Mouse (Mus musculus): ENCODE results near the gene Hnrnpa1. TPM values are rescaled to one million over a fixed set of nuclear protein-coding genes. Genes with fewer than 3 reads are reported as not detected.
"Not testable (repeated sequence)": the region's sequence is repeated elsewhere in the genome, so short reads cannot be mapped to it uniquely, and the experiment has no call there.

Gene Hnrnpa1
- total and polyA plus RNA-seq, 2 experiments from 2014 or later: 270 to 653 TPM

DNA sequence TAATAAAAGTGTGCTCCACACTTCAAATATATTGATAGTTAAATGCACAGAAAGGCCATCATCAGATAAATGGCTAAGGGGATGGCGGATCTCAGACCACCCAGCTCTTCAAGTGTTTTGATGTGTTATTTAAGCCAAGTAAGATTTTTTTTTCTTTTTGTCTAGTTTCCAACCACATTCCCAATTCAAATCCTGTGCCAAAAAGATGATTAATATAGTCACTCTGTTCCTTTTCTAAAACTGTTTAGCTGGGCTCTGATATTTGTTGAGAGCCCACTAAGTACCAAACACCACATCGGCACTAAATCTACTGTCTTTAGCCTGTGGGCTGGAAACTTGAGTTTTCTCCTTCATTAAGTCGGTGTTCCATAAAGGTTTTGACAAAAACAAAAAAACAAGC lies 13.2 kb upstream of the Hnrnpa1 start:
- Histone ChIP-seq H3K4me3 (ENCODE audit: low read depth, low read length) (no peak overlapping the region), H3K9ac (no peak overlapping the region), H3K36me3 (ENCODE audit: insufficient read depth) (no peaks in the 10 kb centered on the region), H3K4me1 (ENCODE audit: insufficient read depth) (no peaks in the 10 kb centered on the region; the same call in 1 of the 2 replicates), H3K4me2 (ENCODE audit: low read depth) (no peak overlapping the region), H3K9me3 (ENCODE audit: low read length) (no peaks in the 10 kb centered on the region), H3K27me3 (ENCODE audit: insufficient read depth, low read length) (no peaks in the 10 kb centered on the region), H3K27ac (ENCODE audit: low read depth, low read length) (no peak overlapping the region; the same call in 1 of the 2 replicates)
- no peak for ATAC-seq
- WGBS: 42% methylated on average over 3 of the region's 3 CpGs
- no peak for TF ChIP-seq CTCF (IDR thresholded peaks at IDR 0.05; ENCODE audit: low read depth)
- no peak for DNase-seq

- no peak overlapping the region for H3K4me3 ChIP-seq (ENCODE audit: low read depth, low read length)
- no peaks in the 10 kb centered on the region for H3K9me3 ChIP-seq (ENCODE audit: low read length)
- no peak overlapping the region for H3K27ac ChIP-seq (ENCODE audit: low read depth, low read length)
- 76% methylated on average over 2 of the region's 2 CpGs for WGBS
- no peaks in the 10 kb centered on the region; the same call in 1 of the 2 replicates for H3K4me1 ChIP-seq (ENCODE audit: insufficient read depth)
- no peak for ATAC-seq
- no peaks in the 10 kb centered on the region for H3K27me3 ChIP-seq (ENCODE audit: insufficient read depth, low read length)
- no peak for DNase-seq
- TF ChIP-seq CTCF (IDR thresholded peaks at IDR 0.05; ENCODE audit: low read depth): no peak
- no peak overlapping the region for H3K9ac ChIP-seq
- H3K4me2 ChIP-seq (ENCODE audit: low read depth): no peak overlapping the region
- H3K36me3 ChIP-seq (ENCODE audit: insufficient read depth): no peaks in the 10 kb centered on the region
These were observed 12.7 kb upstream of the Hnrnpa1 start for GRCm38 (mm10) chr15:103227572-103227971.

- Histone ChIP-seq H3K4me1 (ENCODE audit: insufficient read depth) (no peaks in the 10 kb centered on the region; the same call in 1 of the 2 replicates), H3K27ac (ENCODE audit: low read depth, low read length) (no peak overlapping the region), H3K36me3 (ENCODE audit: insufficient read depth) (no peaks in the 10 kb centered on the region), H3K9me3 (ENCODE audit: low read length) (no peaks in the 10 kb centered on the region), H3K4me3 (ENCODE audit: low read depth, low read length) (no peak overlapping the region), H3K9ac (no peak overlapping the region), H3K27me3 (ENCODE audit: insufficient read depth, low read length) (no peaks in the 10 kb centered on the region), H3K4me2 (ENCODE audit: low read depth) (no peak overlapping the region)
- ATAC-seq: no peak
- TF ChIP-seq CTCF (IDR thresholded peaks at IDR 0.05; ENCODE audit: low read depth): no peak
- 68% methylated on average over 2 of the region's 2 CpGs for WGBS
- DNase-seq: no peak
These were observed 11.3 kb upstream of the Hnrnpa1 start for GRCm38 (mm10) chr15:103228904-103229303.

GRCm38 (mm10) chr15:103233119-103233518 lies 7.1 kb upstream of the Hnrnpa1 start:
- WGBS: 84% methylated on average over 2 of the region's 2 CpGs

DNA sequence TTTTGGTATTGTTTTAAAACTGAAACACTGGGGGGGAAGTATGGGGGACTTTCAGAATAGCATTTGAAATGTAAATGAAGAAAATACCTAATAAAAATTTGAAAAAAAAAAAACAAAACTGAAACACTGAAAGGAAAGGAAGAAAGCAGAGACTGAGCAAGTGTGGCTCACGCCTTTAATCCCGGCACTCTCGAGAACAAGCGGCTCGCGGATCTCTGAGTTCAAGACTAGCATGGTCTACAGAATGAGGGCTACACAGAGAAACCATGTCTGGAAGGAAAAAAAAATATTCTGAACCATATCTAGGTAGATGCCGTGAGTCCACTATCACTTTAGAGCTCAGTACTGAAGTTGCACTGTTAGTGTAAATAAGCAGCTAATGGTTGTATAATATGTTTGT lies 2.9 kb upstream of the Hnrnpa1 start:
- DNase-seq (no peak), ATAC-seq (no peak)
- Histone ChIP-seq H3K9me3 (ENCODE audit: low read length) (no peaks in the 10 kb centered on the region), H3K36me3 (ENCODE audit: insufficient read depth) (peaks cover 11% of the 10 kb centered on the region), H3K27ac (ENCODE audit: low read depth, low read length) (no peak overlapping the region), H3K4me3 (ENCODE audit: low read depth, low read length) (no peak overlapping the region), H3K4me1 (ENCODE audit: insufficient read depth) (0 out of 2 replicates have a peak, but pooled peaks cover 9% of the 10 kb centered on the region), H3K4me2 (ENCODE audit: low read depth) (no peak overlapping the region), H3K9ac (no peak overlapping the region), H3K27me3 (ENCODE audit: insufficient read depth, low read length) (no peaks in the 10 kb centered on the region)
- WGBS: 91% methylated on average over 7 of the region's 7 CpGs
- TF ChIP-seq CTCF (IDR thresholded peaks at IDR 0.05; ENCODE audit: low read depth): no peak

More at GRCm38 (mm10) chr15:103233119-103233518, 7.1 kb upstream of the Hnrnpa1 start:
- Histone ChIP-seq H3K27me3 (ENCODE audit: insufficient read depth, low read length) (no peaks in the 10 kb centered on the region), H3K4me3 (ENCODE audit: low read depth, low read length) (no peak overlapping the region), H3K4me2 (ENCODE audit: low read depth) (no peak overlapping the region), H3K36me3 (ENCODE audit: insufficient read depth) (peaks cover 4% of the 10 kb centered on the region; the same call in 1 of the 2 replicates), H3K9me3 (ENCODE audit: low read length) (no peaks in the 10 kb centered on the region), H3K4me1 (ENCODE audit: insufficient read depth) (0 out of 2 replicates have a peak, but pooled peaks cover 2% of the 10 kb centered on the region), H3K27ac (ENCODE audit: low read depth, low read length) (no peak overlapping the region), H3K9ac (no peak overlapping the region)
- DNase-seq (no peak), ATAC-seq (no peak)
- TF ChIP-seq CTCF (IDR thresholded peaks at IDR 0.05; ENCODE audit: low read depth): no peak

DNA sequence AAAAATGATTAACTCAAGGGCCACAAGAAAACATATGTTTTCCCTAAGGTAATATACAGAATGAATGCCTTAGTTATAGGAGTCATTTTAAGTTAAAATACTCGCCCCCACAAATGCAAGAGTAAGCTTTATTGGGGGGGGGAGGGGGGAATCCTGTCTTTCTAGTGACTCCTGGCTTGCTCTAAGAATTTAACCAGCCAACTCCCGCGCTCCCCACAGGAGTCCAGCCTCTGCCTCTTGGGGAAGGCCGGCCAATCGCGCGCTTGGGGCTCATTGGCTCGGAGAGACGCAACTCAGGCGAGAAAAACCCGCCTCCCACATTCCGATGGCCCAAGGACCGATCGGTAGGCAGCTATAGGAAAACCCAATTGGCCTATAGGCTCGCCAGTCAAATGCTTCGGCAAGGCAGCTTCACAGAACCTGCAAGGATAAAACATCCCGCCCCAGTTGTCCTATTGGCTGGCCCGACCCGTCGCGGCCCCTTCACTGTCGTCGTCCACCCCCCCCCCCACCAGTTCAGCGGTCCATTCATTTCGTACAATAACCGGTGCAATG lies 1.0 kb upstream of the Hnrnpa1 start:
- Histone ChIP-seq H3K4me2 (ENCODE audit: low read depth) (peak overlapping the region; percentile 61), H3K27me3 (ENCODE audit: insufficient read depth, low read length) (no peaks in the 10 kb centered on the region), H3K36me3 (ENCODE audit: insufficient read depth) (peaks cover 28% of the 10 kb centered on the region), H3K4me3 (ENCODE audit: low read depth, low read length) (peak overlapping the region; percentile 47), H3K9me3 (ENCODE audit: low read length) (no peaks in the 10 kb centered on the region), H3K27ac (ENCODE audit: low read depth, low read length) (peak overlapping the region; percentile 93), H3K4me1 (ENCODE audit: insufficient read depth) (peaks cover 23% of the 10 kb centered on the region), H3K9ac (peak overlapping the region; percentile 63)
- peak; percentile 95 for DNase-seq
- 3% methylated on average over 26 of the region's 26 CpGs for WGBS
- TF ChIP-seq CTCF (IDR thresholded peaks at IDR 0.05; ENCODE audit: low read depth): no peak
- peak; percentile 83 for ATAC-seq

DNA sequence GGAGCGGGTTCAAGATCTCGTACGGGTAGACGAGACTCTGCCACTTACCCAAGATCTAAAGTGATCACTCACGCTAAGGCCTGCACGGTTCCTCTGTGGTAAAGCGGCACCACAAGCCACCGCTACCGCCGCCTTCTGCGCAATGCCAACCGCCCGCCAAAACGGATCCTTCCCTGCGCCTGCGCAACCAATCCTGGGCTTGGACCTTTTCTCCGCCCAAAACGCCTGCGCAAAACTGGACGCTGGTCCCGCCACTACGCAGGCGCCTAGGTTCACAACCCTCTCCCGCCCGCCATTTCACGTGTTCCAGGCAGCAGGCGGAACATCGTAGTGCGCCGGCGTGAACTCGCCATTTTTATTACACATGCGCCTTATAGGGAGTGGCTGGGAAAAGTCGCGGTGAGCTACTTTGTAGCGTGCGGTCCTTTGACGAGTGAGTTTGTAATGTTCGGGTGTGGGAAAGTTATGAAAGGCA lies 510 bp upstream of the Hnrnpa1 start, which contains the start of gene Cbx5:
TSS of gene Cbx5 (minus strand) at position 132 of the 475 bp plus-strand sequence.
- peak; percentile 99 for DNase-seq
- peaks cover 23% of the 10 kb centered on the region for H3K4me1 ChIP-seq (ENCODE audit: insufficient read depth)
- no peaks in the 10 kb centered on the region for H3K27me3 ChIP-seq (ENCODE audit: insufficient read depth, low read length)
- peak within 1 kb of the TSS; percentile 63 for H3K9ac ChIP-seq
- WGBS: under 1% methylated on average over 39 of the region's 39 CpGs
- H3K4me3 ChIP-seq (ENCODE audit: low read depth, low read length): peak within 1 kb of the TSS; percentile 47
- no peak for TF ChIP-seq CTCF (IDR thresholded peaks at IDR 0.05; ENCODE audit: low read depth)
- H3K36me3 ChIP-seq (ENCODE audit: insufficient read depth): peaks cover 28% of the 10 kb centered on the region
- H3K9me3 ChIP-seq (ENCODE audit: low read length): no peaks in the 10 kb centered on the region
- ATAC-seq: peak; percentile 90
- peak within 1 kb of the TSS; percentile 67 for H3K4me2 ChIP-seq (ENCODE audit: low read depth)
- peak within 1 kb of the TSS; percentile 93 for H3K27ac ChIP-seq (ENCODE audit: low read depth, low read length)

DNA sequence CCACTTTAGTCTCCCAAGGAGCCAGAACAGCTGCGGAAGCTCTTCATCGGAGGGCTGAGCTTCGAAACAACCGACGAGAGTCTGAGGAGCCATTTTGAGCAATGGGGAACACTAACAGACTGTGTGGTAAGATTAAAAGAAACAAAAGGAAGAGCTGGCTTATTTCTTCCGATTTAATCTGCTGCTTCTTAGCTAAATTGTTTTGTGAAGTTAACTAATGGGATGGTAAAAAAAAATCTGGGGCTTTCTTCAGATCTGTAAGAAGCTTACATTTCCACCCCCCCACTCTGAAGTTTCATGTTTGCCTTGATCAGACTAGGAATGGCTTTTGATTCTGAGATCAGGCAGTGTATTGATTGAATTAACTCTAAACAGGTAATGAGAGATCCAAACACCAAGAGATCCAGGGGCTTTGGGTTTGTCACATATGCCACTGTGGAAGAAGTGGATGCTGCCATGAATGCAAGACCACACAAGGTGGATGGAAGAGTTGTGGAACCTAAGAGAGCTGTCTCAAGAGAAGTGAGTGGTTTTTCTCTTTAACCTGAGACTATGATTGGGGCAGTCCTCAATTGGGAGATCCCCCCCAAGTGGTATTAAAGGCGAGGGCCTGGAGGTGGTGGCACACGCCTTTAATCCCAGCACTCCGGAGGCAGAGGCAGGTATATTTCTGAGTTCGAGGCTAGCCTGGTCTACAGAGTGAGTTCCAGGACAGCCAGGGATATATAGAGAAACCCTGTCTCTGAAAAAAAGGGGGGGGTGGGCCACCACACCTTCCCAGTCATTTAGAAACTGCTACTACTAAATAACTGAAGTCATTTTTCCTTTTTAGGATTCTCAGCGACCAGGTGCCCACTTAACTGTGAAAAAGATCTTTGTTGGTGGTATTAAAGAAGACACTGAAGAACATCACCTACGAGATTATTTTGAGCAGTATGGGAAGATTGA lies 1.1 kb downstream of the Hnrnpa1 start:
- not testable (repeated sequence) for ATAC-seq; H3K27me3 ChIP-seq (ENCODE audit: insufficient read depth, low read length); DNase-seq; H3K9me3 ChIP-seq (ENCODE audit: low read length)
- WGBS: 7% methylated on average over 11 of the region's 12 CpGs
- Histone ChIP-seq H3K9ac (peak overlapping the region; percentile 63), H3K4me2 (ENCODE audit: low read depth) (peak overlapping the region; percentile 67), H3K4me3 (ENCODE audit: low read depth, low read length) (peak overlapping the region; percentile 47), H3K36me3 (ENCODE audit: insufficient read depth) (peaks cover 36% of the 10 kb centered on the region), H3K4me1 (ENCODE audit: insufficient read depth) (peaks cover 23% of the 10 kb centered on the region), H3K27ac (ENCODE audit: low read depth, low read length) (peak overlapping the region; percentile 93)
